In the genomic region with DNA sequence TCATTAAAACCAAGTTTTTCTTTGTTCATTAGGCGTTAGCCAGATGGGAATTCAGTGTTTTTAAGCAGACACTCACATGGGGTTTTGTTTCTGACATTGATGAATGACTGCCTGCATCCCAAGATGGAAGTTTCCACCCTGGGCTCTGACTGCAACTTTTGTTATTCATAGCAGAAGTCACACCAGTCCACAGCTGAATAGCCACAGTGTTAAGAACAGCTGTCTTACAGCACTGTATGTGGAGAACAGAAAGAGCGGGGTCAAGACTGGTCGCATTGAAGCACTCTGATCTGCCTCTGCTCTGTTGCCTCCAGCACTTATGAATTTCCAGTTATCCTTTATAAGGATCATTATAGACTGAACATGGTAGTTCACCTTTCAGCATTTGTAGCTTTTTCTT, we compare ENCODE assay signal across 19 mouse cellular contexts.
DNase-seq lines count a peak whose midpoint lies in the region; ATAC-seq and TF ChIP-seq lines count a peak whose summit lies in the region.
"Had no signal": no experiment of that assay in that cellular context is flagged by ENCODE, and none has a peak within 500 bp of the region (broad histone marks: within the 10 kb centered on the region; RNA-seq: fewer than 3 reads in every experiment).

No protein-coding gene starts in this region.

- ATAC-seq in embryonic facial prominence, embryonic 12.5 days (ENCODE audit: insufficient number of reproducible peaks, insufficient read depth, low FRiP score, low TSS enrichment): 0 out of 2 replicates have a peak, but pooled peaks have one; percentile 52
- peak; percentile 73 for ATAC-seq in hindbrain, embryonic 16.5 days
- no peak for ATAC-seq in erythroblast, adult 5-6 weeks (replicated peaks; ENCODE audit: low FRiP score, poor library complexity, severe bottlenecking)
- ATAC-seq: activated CD4-positive, CD25-positive, alpha-beta regulatory T cell, adult 4 months; inflammation-experienced regulatory T-cells, adult 6 months; lung, postnatal 0 days had no signal

- H3K36me3 ChIP-seq in CH12.LX (replicated peaks in 1 of 2; ENCODE audit: control insufficient read depth in 1 of 2, insufficient read depth in 1 of 2, low read length in 1 of 2): no peaks in the 10 kb centered on the region
- no peaks in the 10 kb centered on the region for H3K36me3 ChIP-seq in ES-E14 (ENCODE audit: control insufficient read depth, insufficient read depth, low read length, poor library complexity, severe bottlenecking)
- H3K36me3 ChIP-seq in embryonic facial prominence, embryonic 12.5 days: no peaks in the 10 kb centered on the region
- no peaks in the 10 kb centered on the region for H3K36me3 ChIP-seq in hindbrain, embryonic 16.5 days (ENCODE audit: control insufficient read depth, insufficient read depth, low read length)
- H3K36me3 ChIP-seq: heart, embryonic 13.5 days; limb, embryonic 15.5 days; stomach, embryonic 15.5 days had no signal

- in situ Hi-C loops in CH12.LX (cut with MboI; ENCODE audit: low pct_ligation_motif_present, low pct_unique_long_range_greater_than_20kb, low sequenced_read_pairs): no loop called here
- in situ Hi-C loops in ES-E14 (cut with MboI; ENCODE audit: low sequenced_read_pairs in 2 of 2, unreplicated experiment in 2 of 2): no loop called here

- dilution Hi-C loops in CH12.LX (cut with MboI; ENCODE audit: extremely low pct_ligation_motif_present, extremely low pct_unique_long_range_greater_than_20kb, low sequenced_read_pairs): no loop called here

- H3K4me3 ChIP-seq in CH12.LX (replicated peaks in 1 of 3; ENCODE audit: low read depth in 2 of 3, low read length in 2 of 3, poor library complexity in 1 of 3) (no peak overlapping the region), ES-E14 (ENCODE audit: insufficient read depth in 1 of 2, low read depth in 1 of 2, low read length in 2 of 2, poor library complexity in 1 of 2, severe bottlenecking in 1 of 2) (no peak overlapping the region)
- no peak overlapping the region for H3K4me3 ChIP-seq in embryonic facial prominence, embryonic 12.5 days
- H3K4me3 ChIP-seq in hindbrain, embryonic 16.5 days (ENCODE audit: low read length): no peak overlapping the region
- H3K4me3 ChIP-seq: heart, embryonic 13.5 days; left cerebral cortex, adult 2 months; limb, embryonic 15.5 days; stomach, embryonic 15.5 days had no signal

- DNase-seq in CH12.LX (ENCODE audit: extremely low read depth) (peak; percentile 10), ES-E14 (ENCODE audit: low read depth, low spot score) (peak; percentile 44)
- DNase-seq in ovary, postnatal 36 days (ENCODE audit: low spot score): no peak
- DNase-seq in cerebellum, postnatal 25 days: no peak
- DNase-seq: cerebellum, postnatal 10 days; gastrocnemius, postnatal 14 days; kidney, postnatal 4 days; right cerebral cortex, adult 18-20 months; thymus, postnatal 4 days had no signal

- no peak overlapping the region for H3K9ac ChIP-seq in CH12.LX (ENCODE audit: insufficient read depth, low read depth)
- no peak overlapping the region for H3K9ac ChIP-seq in ES-E14 (ENCODE audit: insufficient read depth, low read depth, low read length, poor library complexity, severe bottlenecking)
- H3K9ac ChIP-seq in embryonic facial prominence, embryonic 12.5 days: no peak overlapping the region
- no peak overlapping the region for H3K9ac ChIP-seq in hindbrain, embryonic 16.5 days (ENCODE audit: low read depth, low read length)
- H3K9ac ChIP-seq: heart, embryonic 13.5 days; limb, embryonic 15.5 days; stomach, embryonic 15.5 days had no signal

- no peak overlapping the region for H3K27ac ChIP-seq in CH12.LX (ENCODE audit: insufficient read depth, low read depth)
- H3K27ac ChIP-seq in ES-E14 (ENCODE audit: insufficient read depth, low read depth, low read length, poor library complexity, severe bottlenecking): no peak overlapping the region
- no peak overlapping the region for H3K27ac ChIP-seq in embryonic facial prominence, embryonic 12.5 days
- H3K27ac ChIP-seq in hindbrain, embryonic 16.5 days (ENCODE audit: low read depth, low read length): no peak overlapping the region
- H3K27ac ChIP-seq: heart, embryonic 13.5 days; left cerebral cortex, adult 2 months; limb, embryonic 15.5 days; stomach, embryonic 15.5 days had no signal

- TF ChIP-seq POLR2A in CH12.LX (IDR thresholded peaks at IDR 0.05; ENCODE audit: low read depth, low read length): no peak

- no peak for TF ChIP-seq RAD21 in CH12.LX (IDR thresholded peaks at IDR 0.05; ENCODE audit: low read depth, low read length)

- H3K4me2 ChIP-seq in CH12.LX (ENCODE audit: insufficient read depth, low read depth, poor library complexity, severe bottlenecking): no peak overlapping the region
- no peak overlapping the region for H3K4me2 ChIP-seq in embryonic facial prominence, embryonic 12.5 days (replicated peaks)
- H3K4me2 ChIP-seq in hindbrain, embryonic 16.5 days (ENCODE audit: low read length): no peak overlapping the region
- H3K4me2 ChIP-seq: heart, embryonic 13.5 days; limb, embryonic 15.5 days; stomach, embryonic 15.5 days had no signal

- H3K4me1 ChIP-seq in CH12.LX (ENCODE audit: control insufficient read depth in 1 of 2, insufficient read depth in 2 of 2) (peaks cover 0 to 5% of the 10 kb centered on the region in 2 experiments; a peak in 2 of 4 replicates), ES-E14 (ENCODE audit: control insufficient read depth in 2 of 2, insufficient read depth in 2 of 2, low read length in 2 of 2, poor library complexity in 1 of 2) (peaks cover 6 to 19% of the 10 kb centered on the region in 2 experiments)
- H3K4me1 ChIP-seq in embryonic facial prominence, embryonic 12.5 days: no peaks in the 10 kb centered on the region
- no peaks in the 10 kb centered on the region for H3K4me1 ChIP-seq in hindbrain, embryonic 16.5 days (ENCODE audit: control insufficient read depth, insufficient read depth, low read depth, low read length)
- H3K4me1 ChIP-seq: heart, embryonic 13.5 days; limb, embryonic 15.5 days; stomach, embryonic 15.5 days had no signal

- 0 out of 2 replicates have a peak, but pooled peaks have one; percentile 9 for TF ChIP-seq EP300 in CH12.LX (IDR thresholded peaks at IDR 0.05; ENCODE audit: low read length)

- H3K79me2 ChIP-seq in CH12.LX (replicated peaks; ENCODE audit: control insufficient read depth, extremely low read depth, insufficient read depth, poor library complexity, severe bottlenecking): no peaks in the 10 kb centered on the region

- H3K27me3 ChIP-seq in CH12.LX (replicated peaks): no peaks in the 10 kb centered on the region
- no peaks in the 10 kb centered on the region for H3K27me3 ChIP-seq in embryonic facial prominence, embryonic 12.5 days
- H3K27me3 ChIP-seq in hindbrain, embryonic 16.5 days (replicated peaks; ENCODE audit: control insufficient read depth, insufficient read depth, low read length): no peaks in the 10 kb centered on the region
- H3K27me3 ChIP-seq: heart, embryonic 13.5 days; limb, embryonic 15.5 days; stomach, embryonic 15.5 days had no signal

- WGBS in embryonic facial prominence, embryonic 12.5 days: 40% methylated on average over 3 of the region's 3 CpGs
- WGBS in hindbrain, embryonic 16.5 days: 18% methylated on average over 3 of the region's 3 CpGs

- H3K9me3 ChIP-seq in CH12.LX (replicated peaks; ENCODE audit: low read length): no peaks in the 10 kb centered on the region
- no peaks in the 10 kb centered on the region for H3K9me3 ChIP-seq in ES-E14 (ENCODE audit: control insufficient read depth, insufficient read depth, low read depth, low read length)
- no peaks in the 10 kb centered on the region for H3K9me3 ChIP-seq in embryonic facial prominence, embryonic 12.5 days
- no peaks in the 10 kb centered on the region for H3K9me3 ChIP-seq in hindbrain, embryonic 16.5 days (ENCODE audit: control insufficient read depth, low read length)
- H3K9me3 ChIP-seq: heart, embryonic 13.5 days; limb, embryonic 15.5 days; stomach, embryonic 15.5 days had no signal

- TF ChIP-seq CTCF in CH12.LX (conservative IDR thresholded peaks at IDR 0.05 in 1 of 2, IDR thresholded peaks at IDR 0.05 in 1 of 2; ENCODE audit: low read depth in 2 of 2, low read length in 2 of 2): no peak

TF ChIP-seq in CH12.LX, 34 proteins besides CTCF, POLR2A, EP300 and RAD21:
- no peak for TF ChIP-seq MAZ (IDR thresholded peaks at IDR 0.05; ENCODE audit: low read depth, low read length)
TF ChIP-seq in CH12.LX: peak in this region for 0.

TF ChIP-seq in ES-E14, 5 proteins besides CTCF, POLR2A, EP300 and RAD21:
- TF ChIP-seq CHD2 (IDR thresholded peaks at IDR 0.05; ENCODE audit: low read depth, low read length): peak; percentile 38; the same call in 1 of the 2 replicates
- no peak for TF ChIP-seq ZNF384 (IDR thresholded peaks at IDR 0.05; ENCODE audit: low read depth, low read length)

Comparison
In these comparisons a context has a peak if more than half of its experiments do, and no peak if none do; other contexts are left out.
1. DNase-seq: peak in CH12.LX (single experiment) and ES-E14 (single experiment); none in ovary, postnatal 36 days (single experiment) and cerebellum, postnatal 25 days (0 of 2).